Mouse (Mus musculus): ENCODE results near the gene 1110032A03Rik. TPM values are rescaled to one million over a fixed set of nuclear protein-coding genes. Genes with fewer than 3 reads are reported as not detected.

1110032A03Rik gene
- polyA plus RNA-seq, 1 experiment from 2014 or later = 32.4 TPM

GRCm38 (mm10) chr9:50740867-50741784, 34.2 kb downstream of the 1110032A03Rik start:
- Histone ChIP-seq H3K36me3 (replicated peaks; ENCODE audit: control insufficient read depth, insufficient read depth, low read depth, low read length) (no peaks in the 10 kb centered on the region), H3K27ac (replicated peaks; ENCODE audit: low read depth, low read length) (no peak overlapping the region), H3K4me3 (ENCODE audit: low read depth, low read length) (no peak overlapping the region), H3K4me1 (ENCODE audit: control insufficient read depth, insufficient read depth, low read length) (peaks cover under 1% of the 10 kb centered on the region; the same call in 1 of the 2 replicates), H3K4me2 (ENCODE audit: low read depth, low read length) (no peak overlapping the region), H3K9ac (replicated peaks; ENCODE audit: low read length) (no peak overlapping the region), H3K9me3 (replicated peaks; ENCODE audit: control insufficient read depth, low read length) (no peaks in the 10 kb centered on the region), H3K27me3 (ENCODE audit: control insufficient read depth, insufficient read depth, low read length) (no peaks in the 10 kb centered on the region)
- WGBS = 82% methylated on average over 14 of the region's 14 CpGs
- ATAC-seq (replicated peaks; ENCODE audit: insufficient number of reproducible peaks, low FRiP score, low TSS enrichment, low read depth) (no peak), DNase-seq (ENCODE audit: low spot score) (no peak)

- no peak within 1 kb of the TSS for H3K27ac ChIP-seq (replicated peaks; ENCODE audit: low read depth, low read length)
- H3K27me3 ChIP-seq (ENCODE audit: control insufficient read depth, insufficient read depth, low read length) = no peaks in the 10 kb centered on the region
- H3K4me2 ChIP-seq (ENCODE audit: low read depth, low read length) = peak within 1 kb of the TSS; percentile 56
- H3K9me3 ChIP-seq (replicated peaks; ENCODE audit: control insufficient read depth, low read length) = no peaks in the 10 kb centered on the region
- DNase-seq (ENCODE audit: low spot score) = peak; percentile 94
- peak; percentile 98 for ATAC-seq (replicated peaks; ENCODE audit: insufficient number of reproducible peaks, low FRiP score, low TSS enrichment, low read depth)
- peak within 1 kb of the TSS; percentile 29 for H3K4me3 ChIP-seq (ENCODE audit: low read depth, low read length)
- WGBS = 16% methylated on average over 36 of the region's 36 CpGs
- no peaks in the 10 kb centered on the region for H3K4me1 ChIP-seq (ENCODE audit: control insufficient read depth, insufficient read depth, low read length)
- no peak within 1 kb of the TSS; the same call in 1 of the 2 replicates for H3K9ac ChIP-seq (replicated peaks; ENCODE audit: low read length)
- H3K36me3 ChIP-seq (replicated peaks; ENCODE audit: control insufficient read depth, insufficient read depth, low read depth, low read length) = no peaks in the 10 kb centered on the region
Measured at GRCm38 (mm10) chr9:50738914-50739870, 36.1 kb downstream of the 1110032A03Rik start, which contains the start of gene Dixdc1. Gene Dixdc1, minus strand, starts transcription at chr9:50739517.

GRCm38 (mm10) chr9:50734989-50735388, 40.3 kb downstream of the 1110032A03Rik start:
- Histone ChIP-seq H3K9ac (replicated peaks; ENCODE audit: low read length) (no peak overlapping the region), H3K27ac (replicated peaks; ENCODE audit: low read depth, low read length) (no peak overlapping the region), H3K9me3 (replicated peaks; ENCODE audit: control insufficient read depth, low read length) (no peaks in the 10 kb centered on the region), H3K4me2 (ENCODE audit: low read depth, low read length) (no peak overlapping the region), H3K27me3 (ENCODE audit: control insufficient read depth, insufficient read depth, low read length) (no peaks in the 10 kb centered on the region), H3K36me3 (replicated peaks; ENCODE audit: control insufficient read depth, insufficient read depth, low read depth, low read length) (no peaks in the 10 kb centered on the region), H3K4me1 (ENCODE audit: control insufficient read depth, insufficient read depth, low read length) (no peaks in the 10 kb centered on the region), H3K4me3 (ENCODE audit: low read depth, low read length) (no peak overlapping the region)
- peak; percentile 82 for DNase-seq (ENCODE audit: low spot score)
- 5% methylated on average over 9 of the region's 9 CpGs for WGBS
- no peak for ATAC-seq (replicated peaks; ENCODE audit: insufficient number of reproducible peaks, low FRiP score, low TSS enrichment, low read depth)

GRCm38 (mm10) chr9:50732560-50732959, 42.8 kb downstream of the 1110032A03Rik start:
- Histone ChIP-seq H3K36me3 (replicated peaks; ENCODE audit: control insufficient read depth, insufficient read depth, low read depth, low read length) (no peaks in the 10 kb centered on the region), H3K27ac (replicated peaks; ENCODE audit: low read depth, low read length) (no peak overlapping the region), H3K4me1 (ENCODE audit: control insufficient read depth, insufficient read depth, low read length) (no peaks in the 10 kb centered on the region), H3K9ac (replicated peaks; ENCODE audit: low read length) (no peak overlapping the region), H3K9me3 (replicated peaks; ENCODE audit: control insufficient read depth, low read length) (no peaks in the 10 kb centered on the region), H3K4me3 (ENCODE audit: low read depth, low read length) (no peak overlapping the region), H3K4me2 (ENCODE audit: low read depth, low read length) (no peak overlapping the region), H3K27me3 (ENCODE audit: control insufficient read depth, insufficient read depth, low read length) (no peaks in the 10 kb centered on the region)
- no peak for DNase-seq (ENCODE audit: low spot score)
- no peak for ATAC-seq (replicated peaks; ENCODE audit: insufficient number of reproducible peaks, low FRiP score, low TSS enrichment, low read depth)
- 25% methylated on average over 4 of the region's 4 CpGs for WGBS

- Histone ChIP-seq H3K4me2 (ENCODE audit: low read depth, low read length) (no peak overlapping the region), H3K4me1 (ENCODE audit: control insufficient read depth, insufficient read depth, low read length) (no peaks in the 10 kb centered on the region), H3K36me3 (replicated peaks; ENCODE audit: control insufficient read depth, insufficient read depth, low read depth, low read length) (no peaks in the 10 kb centered on the region), H3K9me3 (replicated peaks; ENCODE audit: control insufficient read depth, low read length) (no peaks in the 10 kb centered on the region), H3K9ac (replicated peaks; ENCODE audit: low read length) (no peak overlapping the region), H3K27me3 (ENCODE audit: control insufficient read depth, insufficient read depth, low read length) (no peaks in the 10 kb centered on the region), H3K4me3 (ENCODE audit: low read depth, low read length) (no peak overlapping the region), H3K27ac (replicated peaks; ENCODE audit: low read depth, low read length) (no peak overlapping the region)
- 39% methylated on average over 4 of the region's 4 CpGs for WGBS
- ATAC-seq (replicated peaks; ENCODE audit: insufficient number of reproducible peaks, low FRiP score, low TSS enrichment, low read depth) (no peak), DNase-seq (ENCODE audit: low spot score) (no peak)
Measured at GRCm38 (mm10) chr9:50729600-50729999, 45.7 kb downstream of the 1110032A03Rik start.

- Histone ChIP-seq H3K36me3 (replicated peaks; ENCODE audit: control insufficient read depth, insufficient read depth, low read depth, low read length) (no peaks in the 10 kb centered on the region), H3K4me2 (ENCODE audit: low read depth, low read length) (peak overlapping the region; percentile 78), H3K9ac (replicated peaks; ENCODE audit: low read length) (peak overlapping the region; percentile 62), H3K4me3 (ENCODE audit: low read depth, low read length) (peak overlapping the region; percentile 64), H3K27me3 (ENCODE audit: control insufficient read depth, insufficient read depth, low read length) (no peaks in the 10 kb centered on the region), H3K27ac (replicated peaks; ENCODE audit: low read depth, low read length) (peak overlapping the region; percentile 41; the same call in 1 of the 2 replicates), H3K4me1 (ENCODE audit: control insufficient read depth, insufficient read depth, low read length) (no peaks in the 10 kb centered on the region), H3K9me3 (replicated peaks; ENCODE audit: control insufficient read depth, low read length) (no peaks in the 10 kb centered on the region)
- DNase-seq (ENCODE audit: low spot score) = peak; percentile 91
- ATAC-seq (replicated peaks; ENCODE audit: insufficient number of reproducible peaks, low FRiP score, low TSS enrichment, low read depth) = peak; percentile 87
- under 1% methylated on average over 45 of the region's 45 CpGs for WGBS
Measured at GRCm38 (mm10) chr9:50727925-50728651, 47.2 kb downstream of the 1110032A03Rik start.

GRCm38 (mm10) chr9:50727171-50727924, 48.0 kb downstream of the 1110032A03Rik start:
- no peaks in the 10 kb centered on the region for H3K4me1 ChIP-seq (ENCODE audit: control insufficient read depth, insufficient read depth, low read length)
- peak overlapping the region; percentile 62 for H3K9ac ChIP-seq (replicated peaks; ENCODE audit: low read length)
- H3K36me3 ChIP-seq (replicated peaks; ENCODE audit: control insufficient read depth, insufficient read depth, low read depth, low read length) = no peaks in the 10 kb centered on the region
- H3K4me3 ChIP-seq (ENCODE audit: low read depth, low read length) = peak overlapping the region; percentile 64
- ATAC-seq (replicated peaks; ENCODE audit: insufficient number of reproducible peaks, low FRiP score, low TSS enrichment, low read depth) = peak; percentile 37
- H3K27ac ChIP-seq (replicated peaks; ENCODE audit: low read depth, low read length) = peak overlapping the region; percentile 29
- H3K27me3 ChIP-seq (ENCODE audit: control insufficient read depth, insufficient read depth, low read length) = no peaks in the 10 kb centered on the region
- peak; percentile 67 for DNase-seq (ENCODE audit: low spot score)
- no peaks in the 10 kb centered on the region for H3K9me3 ChIP-seq (replicated peaks; ENCODE audit: control insufficient read depth, low read length)
- WGBS = 2% methylated on average over 30 of the region's 30 CpGs
- peak overlapping the region; percentile 78 for H3K4me2 ChIP-seq (ENCODE audit: low read depth, low read length)

Data from embryonic facial prominence, embryonic 11.5 days (tissue).